Mouse (Mus musculus): ENCODE measurements around the gene Stk24.

The Stk24 gene

GRCm38 (mm10) chr14:121313283-121313682, 66.5 kb downstream of the Stk24 start:
- no peak for DNase-seq (ENCODE audit: low spot score)

- no peak for DNase-seq (ENCODE audit: low spot score)
These were observed 68.7 kb downstream of the Stk24 start for GRCm38 (mm10) chr14:121311083-121311482.

- DNase-seq (ENCODE audit: low spot score) = no peak
These were observed 69.3 kb downstream of the Stk24 start for GRCm38 (mm10) chr14:121310325-121311080.

GRCm38 (mm10) chr14:121309909-121310308, 69.9 kb downstream of the Stk24 start:
- no peak for DNase-seq (ENCODE audit: low spot score)

GRCm38 (mm10) chr14:121305316-121306064, 74.3 kb downstream of the Stk24 start:
- DNase-seq (ENCODE audit: low spot score) = no peak

GRCm38 (mm10) chr14:121304523-121304922, 75.3 kb downstream of the Stk24 start:
- DNase-seq (ENCODE audit: low spot score) = no peak

- DNase-seq (ENCODE audit: low spot score) = no peak
These were observed 80.7 kb downstream of the Stk24 start for GRCm38 (mm10) chr14:121299093-121299492.

GRCm38 (mm10) chr14:121298537-121298936, 81.3 kb downstream of the Stk24 start:
- no peak for DNase-seq (ENCODE audit: low spot score)

GRCm38 (mm10) chr14:121297103-121297502, 82.7 kb downstream of the Stk24 start:
- no peak for DNase-seq (ENCODE audit: low spot score)

GRCm38 (mm10) chr14:121294484-121294883, 85.3 kb downstream of the Stk24 start:
- no peak for DNase-seq (ENCODE audit: low spot score)

- no peak for DNase-seq (ENCODE audit: low spot score)
These were observed 87.4 kb downstream of the Stk24 start for GRCm38 (mm10) chr14:121292391-121292790.

- DNase-seq (ENCODE audit: low spot score) = no peak
These were observed 87.9 kb downstream of the Stk24 start for GRCm38 (mm10) chr14:121291881-121292280.

GRCm38 (mm10) chr14:121285379-121286120, 94.3 kb downstream of the Stk24 start:
- DNase-seq (ENCODE audit: low spot score) = no peak

- no peak for DNase-seq (ENCODE audit: low spot score)
These were observed 98.5 kb downstream of the Stk24 start for GRCm38 (mm10) chr14:121281336-121281710.

GRCm38 (mm10) chr14:121280601-121281335, 99.0 kb downstream of the Stk24 start:
- no peak for DNase-seq (ENCODE audit: low spot score)

- peak; percentile 58 for DNase-seq (ENCODE audit: low spot score)
These were observed 100.7 kb downstream of the Stk24 start for GRCm38 (mm10) chr14:121279106-121279505.

- DNase-seq (ENCODE audit: low spot score) = no peak
These were observed 103.8 kb downstream of the Stk24 start for GRCm38 (mm10) chr14:121276016-121276415.

GRCm38 (mm10) chr14:121274985-121275384, 104.8 kb downstream of the Stk24 start:
- no peak for DNase-seq (ENCODE audit: low spot score)

- DNase-seq (ENCODE audit: low spot score) = no peak
These were observed 109.3 kb downstream of the Stk24 start for GRCm38 (mm10) chr14:121270490-121270889.

- DNase-seq (ENCODE audit: low spot score) = no peak
These were observed 112.0 kb downstream of the Stk24 start for GRCm38 (mm10) chr14:121267801-121268200.

GRCm38 (mm10) chr14:121264453-121264852, 115.4 kb downstream of the Stk24 start:
- DNase-seq (ENCODE audit: low spot score) = no peak

- no peak for DNase-seq (ENCODE audit: low spot score)
These were observed 115.9 kb downstream of the Stk24 start for GRCm38 (mm10) chr14:121263912-121264311.
